Mouse (Mus musculus): ENCODE data around the gene Gabpb2. TPM values are rescaled to one million over a fixed set of nuclear protein-coding genes. Genes with fewer than 3 reads are reported as not detected.

Gene Gabpb2
- total RNA-seq (2021): 10 to 100 TPM; 10.9 to 11.8 TPM
- long read RNA-seq, experiment 1, partial matches to known transcripts: 0 of 4 reads
- long read RNA-seq, experiment 1, other reads (novel, unspliced or antisense): 4 of 4 reads
- long read RNA-seq, experiment 2, partial matches to known transcripts: 1 of 4 reads
- long read RNA-seq, experiment 2, other reads (novel, unspliced or antisense): 2 of 4 reads

DNA sequence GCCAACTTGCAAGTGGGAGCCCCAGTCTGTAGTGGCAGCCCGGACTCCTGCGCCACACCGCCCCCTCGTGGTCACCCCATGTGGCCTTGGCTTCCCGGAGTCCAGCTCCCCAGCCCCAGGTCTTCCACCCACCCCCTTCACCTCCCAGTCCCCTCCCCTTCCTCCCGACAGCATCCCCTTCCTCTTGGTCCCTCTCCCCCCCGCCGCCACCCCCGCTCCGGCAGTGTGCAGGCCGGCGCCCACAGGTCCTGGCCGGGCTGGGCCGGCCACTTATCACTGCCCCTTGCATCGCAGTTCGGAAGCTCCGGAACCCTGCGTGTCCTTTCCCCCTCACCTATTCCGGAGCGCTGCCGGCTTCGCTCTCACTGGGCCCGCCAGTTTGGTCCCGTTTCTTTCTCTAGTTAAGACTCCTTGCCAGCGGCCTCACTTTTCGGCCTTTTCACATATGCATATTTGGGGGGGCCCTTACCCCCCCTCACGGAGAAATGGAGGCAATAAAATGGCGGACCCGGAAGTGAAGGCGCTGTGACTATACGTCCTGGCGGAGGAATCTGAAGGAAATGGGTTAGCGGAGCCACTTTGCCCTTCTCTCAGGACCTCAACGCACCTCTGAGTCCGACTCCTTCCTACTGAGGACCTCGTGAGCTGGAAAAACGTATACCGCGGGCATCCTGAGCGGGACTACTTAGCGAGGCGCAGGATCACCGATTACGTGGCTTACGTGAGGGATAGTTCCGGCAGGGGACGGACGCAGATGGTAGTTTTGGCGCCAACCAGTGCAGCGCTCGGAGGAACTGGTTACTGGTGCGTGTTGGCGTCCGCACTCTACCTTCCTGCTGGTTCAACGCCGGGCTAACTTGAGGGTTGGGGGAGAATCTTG, at the start of gene Gabpb2:
TSS of gene Gabpb2 (minus strand) at position 662 of the 880 bp plus-strand sequence.
- peak; percentile 88 to 90 for DNase-seq (ENCODE audit: extremely low spot score in 1 of 2, low spot score in 2 of 2)
- intact Hi-C loops (cut with DNase I): loop anchor here (1.0 to 5.0 kb wide), 4 partner anchors 11 to 77 kb away; partner anchors contain the start of genes Cdc42se1 and Mindy1
- peak; percentile 88 for TF ChIP-seq CTCF (IDR thresholded peaks at IDR 0.05)

DNA sequence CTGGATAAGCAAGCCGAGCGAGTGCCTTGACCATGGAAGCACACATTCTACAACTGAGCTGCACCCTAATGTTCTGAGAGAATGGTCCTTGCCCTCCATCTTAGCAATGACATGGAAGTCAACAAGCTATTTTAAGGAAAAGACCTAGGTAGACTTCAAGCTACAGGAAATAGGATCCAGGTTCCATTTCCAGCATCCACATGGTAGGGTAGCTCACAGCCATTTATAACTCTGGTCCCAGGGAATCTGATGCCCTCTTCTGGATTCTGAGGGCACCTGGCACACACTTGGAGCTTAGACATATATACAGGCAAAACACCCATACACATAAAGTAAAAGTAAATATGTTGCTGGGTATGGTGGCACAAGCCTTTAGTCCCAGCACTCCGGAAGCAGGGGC, 48.3 kb upstream of the Gabpb2 start:
- DNase-seq (ENCODE audit: extremely low spot score in 1 of 2, low spot score in 2 of 2): no peak
- intact Hi-C loops (cut with DNase I): loop anchor here (5.0 kb wide), 1 partner anchor 39 kb away; the partner anchor contains the start of gene Cdc42se1
- TF ChIP-seq CTCF (IDR thresholded peaks at IDR 0.05): no peak
- Histone ChIP-seq H3K27ac (no peak overlapping the region), H3K4me3 (no peak overlapping the region)

More for the DNA sequence above, at the start of gene Gabpb2:
- Histone ChIP-seq H3K27ac (peak within 1 kb of the TSS; percentile 99), H3K4me3 (peak within 1 kb of the TSS; percentile 80)

DNA sequence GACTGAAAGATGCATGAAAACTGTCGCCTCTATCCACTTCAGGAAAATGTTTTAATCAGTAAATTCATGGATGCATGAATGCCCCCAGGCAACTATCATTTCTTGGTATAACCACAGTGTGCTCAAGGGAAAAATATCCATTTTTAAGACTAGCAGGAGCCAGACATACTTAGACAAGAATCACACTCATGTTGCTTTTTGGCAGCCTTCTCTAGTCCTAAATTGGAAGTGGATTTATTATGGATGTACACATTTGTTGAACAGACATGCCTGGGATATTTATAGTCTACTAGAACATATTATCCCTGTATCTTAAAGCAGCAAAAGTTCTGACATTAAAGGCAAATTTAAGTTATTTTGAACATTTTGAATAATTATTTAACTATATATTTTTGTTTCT, 47.0 kb upstream of the Gabpb2 start:
- no peak overlapping the region for H3K27ac ChIP-seq
- no peak overlapping the region for H3K4me3 ChIP-seq
- no peak for DNase-seq (ENCODE audit: extremely low spot score in 1 of 2, low spot score in 2 of 2)
- intact Hi-C loops (cut with DNase I): loop anchor here (5.0 kb wide), 2 partner anchors 37 to 47 kb away; partner anchors contain the start of genes Cdc42se1 and Gabpb2
- no peak for TF ChIP-seq CTCF (IDR thresholded peaks at IDR 0.05)

DNA sequence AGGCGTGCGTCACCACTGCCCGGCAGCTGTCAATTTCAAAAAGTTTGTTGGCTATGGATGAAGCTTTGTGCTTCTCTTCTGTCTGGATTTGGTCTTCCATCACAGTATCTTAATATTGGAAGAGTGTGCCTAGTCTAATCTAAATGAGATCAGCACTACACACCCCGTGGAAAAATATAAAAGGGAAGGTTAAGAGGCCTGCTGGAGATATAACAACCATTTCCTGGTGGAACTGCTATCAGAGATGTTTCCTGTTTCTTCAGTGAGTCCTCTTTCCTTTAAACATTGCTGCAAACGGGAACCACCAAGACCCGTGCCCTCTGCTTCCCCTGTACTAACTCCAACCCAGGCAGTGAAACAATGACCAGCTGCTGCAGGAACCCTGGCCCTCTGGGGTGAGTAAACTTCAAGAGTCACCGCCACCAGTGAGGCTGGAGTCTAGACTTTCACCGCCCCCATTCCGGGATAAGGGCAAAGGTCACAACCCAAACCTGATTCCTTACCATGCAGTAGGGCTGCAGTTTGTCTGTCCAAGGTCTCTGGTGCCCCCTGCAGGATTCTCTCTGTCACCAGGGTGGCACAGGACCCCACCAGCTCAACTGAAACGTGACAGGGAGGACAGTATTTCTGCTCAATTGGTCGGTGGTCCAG, 45.5 kb upstream of the Gabpb2 start:
- peak; percentile 69 for TF ChIP-seq CTCF (IDR thresholded peaks at IDR 0.05)
- Histone ChIP-seq H3K4me3 (no peak overlapping the region), H3K27ac (no peak overlapping the region)
- intact Hi-C loops (cut with DNase I): loop anchor here (2.0 to 5.0 kb wide), 2 partner anchors 46 to 120 kb away; partner anchors contain the start of genes Gabpb2 and Tnfaip8l2
- peak; percentile 50 to 60 for DNase-seq (ENCODE audit: extremely low spot score in 1 of 2, low spot score in 2 of 2)

DNA sequence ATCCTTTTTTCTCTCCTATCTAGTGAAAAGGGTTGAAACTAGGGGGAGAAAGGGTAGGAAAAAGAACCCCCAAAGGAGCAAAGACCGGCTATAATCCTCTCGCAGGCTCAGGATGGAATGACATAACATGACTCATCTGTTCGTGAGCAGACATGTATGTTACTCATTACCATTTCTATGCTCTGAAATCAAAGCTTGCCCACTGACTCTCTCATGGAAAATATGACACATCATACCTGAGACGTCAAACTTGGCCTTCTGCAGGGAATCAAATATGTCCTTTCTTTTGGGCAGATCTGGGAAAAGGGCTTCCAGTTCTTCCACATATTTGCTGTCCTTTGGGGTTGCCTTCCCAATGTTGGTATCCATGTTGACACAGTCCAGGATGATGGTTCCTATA, 44.3 kb upstream of the Gabpb2 start:
- no peak overlapping the region for H3K27ac ChIP-seq
- no peak for TF ChIP-seq CTCF (IDR thresholded peaks at IDR 0.05)
- no peak for DNase-seq (ENCODE audit: extremely low spot score in 1 of 2, low spot score in 2 of 2)
- H3K4me3 ChIP-seq: no peak overlapping the region
- intact Hi-C loops (cut with DNase I): loop anchor here (2.0 to 5.0 kb wide), 2 partner anchors 45 to 119 kb away; partner anchors contain the start of genes Gabpb2 and Tnfaip8l2

DNA sequence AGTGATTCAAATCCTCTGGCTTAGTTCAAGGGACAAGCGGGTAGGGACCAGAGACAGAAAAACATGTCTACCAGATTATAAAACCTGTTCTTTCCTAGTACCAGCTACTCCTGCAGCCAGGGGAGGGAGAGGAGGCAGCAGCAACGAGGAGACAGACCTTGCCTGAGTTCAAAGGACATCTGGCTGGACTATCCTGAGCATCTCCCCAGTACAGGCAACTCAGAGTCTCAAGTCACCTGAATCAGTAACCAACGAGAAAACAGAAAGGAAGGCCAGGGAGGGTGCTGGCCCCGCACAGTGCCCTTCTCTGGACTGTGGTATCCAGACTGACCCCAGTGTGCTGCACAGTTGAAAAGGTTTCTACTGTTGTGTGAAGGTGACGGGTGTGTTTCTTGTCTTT, 39.2 kb upstream of the Gabpb2 start:
- H3K4me3 ChIP-seq: no peak overlapping the region
- H3K27ac ChIP-seq: no peak overlapping the region
- TF ChIP-seq CTCF (IDR thresholded peaks at IDR 0.05): no peak
- intact Hi-C loops (cut with DNase I): no loop called here
- DNase-seq (ENCODE audit: extremely low spot score in 1 of 2, low spot score in 2 of 2): no peak

DNA sequence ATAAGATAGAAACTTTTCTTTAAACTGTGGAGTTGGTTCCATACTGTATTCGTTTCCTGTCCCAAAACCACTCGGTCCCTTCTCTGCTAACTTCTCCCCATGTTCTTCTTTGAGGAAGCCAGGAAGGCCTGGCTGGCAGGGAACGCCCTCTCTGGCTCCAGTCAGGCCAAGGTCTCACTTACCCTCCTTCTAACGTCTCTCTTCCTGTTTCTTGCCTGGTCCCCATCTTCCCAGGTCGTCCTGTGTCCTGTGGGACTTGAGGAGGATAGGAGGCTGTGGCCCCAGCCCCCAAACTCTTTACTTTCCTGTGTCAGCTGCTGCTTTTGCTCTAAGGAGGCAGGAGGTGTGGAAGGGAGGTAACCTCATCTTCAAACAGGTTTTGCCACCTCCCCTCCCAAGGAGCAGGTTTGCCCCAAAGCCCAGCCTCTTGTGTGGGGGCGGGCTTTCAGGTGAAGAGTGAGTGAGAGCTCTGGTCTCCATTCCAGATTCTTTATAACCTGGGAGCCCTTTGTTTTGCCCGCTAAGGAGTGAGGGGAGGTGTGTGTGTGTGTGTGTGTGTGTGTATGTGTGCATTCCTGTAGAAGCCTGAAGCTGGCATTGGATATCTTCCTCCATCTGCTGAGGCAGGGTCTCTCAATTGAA, 33.2 kb upstream of the Gabpb2 start, which contains the start of gene Bnipl:
TSS of gene Bnipl (minus strand) at position 411 of the 642 bp plus-strand sequence.
- no peak for TF ChIP-seq CTCF (IDR thresholded peaks at IDR 0.05)
- intact Hi-C loops (cut with DNase I): no loop called here
- Histone ChIP-seq H3K27ac (no peak within 1 kb of the TSS), H3K4me3 (no peak within 1 kb of the TSS)
- DNase-seq (ENCODE audit: extremely low spot score in 1 of 2, low spot score in 2 of 2): no peak

DNA sequence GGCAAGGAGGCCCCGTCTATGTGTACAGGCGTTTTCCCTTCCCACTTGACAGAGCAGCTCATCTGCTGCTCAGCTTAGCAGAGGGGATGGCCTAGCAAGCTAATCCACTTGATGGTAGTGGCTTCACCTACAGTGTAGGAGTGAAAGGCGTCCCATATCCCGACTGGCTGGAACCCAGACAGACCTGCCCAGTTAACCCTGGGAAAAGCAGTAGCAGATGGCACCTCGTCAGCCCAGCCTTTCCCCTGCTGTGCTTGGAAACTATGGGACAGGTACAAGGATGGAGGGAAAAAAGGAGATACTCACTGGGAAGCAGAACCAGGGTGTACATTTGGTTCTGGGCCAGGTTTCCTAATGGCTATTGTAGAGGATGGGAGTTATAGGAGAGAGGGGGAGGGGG, 32.6 kb upstream of the Gabpb2 start:
- no peak for TF ChIP-seq CTCF (IDR thresholded peaks at IDR 0.05)
- intact Hi-C loops (cut with DNase I): no loop called here
- no peak overlapping the region for H3K27ac ChIP-seq
- H3K4me3 ChIP-seq: no peak overlapping the region
- no peak for DNase-seq (ENCODE audit: extremely low spot score in 1 of 2, low spot score in 2 of 2)

DNA sequence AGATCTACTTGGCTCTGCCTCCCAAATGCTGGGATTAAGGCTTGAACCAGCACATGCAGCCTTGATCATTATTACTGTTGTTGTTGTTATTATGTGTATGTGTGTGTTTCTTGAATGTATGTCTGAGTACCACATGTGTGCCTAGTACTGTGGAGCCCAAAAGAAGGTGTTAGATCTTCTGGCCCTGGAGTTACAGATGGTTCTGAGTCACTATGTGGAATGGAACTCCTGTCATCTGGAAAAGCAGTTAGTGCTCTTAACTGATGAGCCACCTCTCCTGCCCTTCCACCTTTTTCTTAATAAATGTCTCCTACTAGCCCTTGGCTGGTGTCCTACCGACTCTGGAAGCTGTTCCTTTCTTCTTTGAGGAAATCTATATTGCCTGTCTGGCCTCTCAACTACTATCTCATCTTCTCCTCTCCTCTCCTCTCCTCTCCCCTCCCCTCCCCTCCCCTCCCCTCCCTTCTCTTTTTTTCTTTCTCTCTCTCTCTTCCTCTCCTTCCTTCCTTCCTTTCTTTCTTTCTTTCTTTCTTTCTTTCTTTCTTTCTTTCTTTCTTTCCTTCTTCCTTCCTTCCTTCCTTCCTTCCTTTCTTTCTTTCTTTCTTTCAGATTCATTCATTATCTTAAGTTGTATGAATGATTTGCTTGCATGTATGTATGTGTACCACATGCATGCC, 30.1 kb upstream of the Gabpb2 start:
- no peak overlapping the region for H3K4me3 ChIP-seq
- intact Hi-C loops (cut with DNase I): no loop called here
- TF ChIP-seq CTCF (IDR thresholded peaks at IDR 0.05): no peak
- no peak overlapping the region for H3K27ac ChIP-seq
- DNase-seq (ENCODE audit: extremely low spot score in 1 of 2, low spot score in 2 of 2): no peak

DNA sequence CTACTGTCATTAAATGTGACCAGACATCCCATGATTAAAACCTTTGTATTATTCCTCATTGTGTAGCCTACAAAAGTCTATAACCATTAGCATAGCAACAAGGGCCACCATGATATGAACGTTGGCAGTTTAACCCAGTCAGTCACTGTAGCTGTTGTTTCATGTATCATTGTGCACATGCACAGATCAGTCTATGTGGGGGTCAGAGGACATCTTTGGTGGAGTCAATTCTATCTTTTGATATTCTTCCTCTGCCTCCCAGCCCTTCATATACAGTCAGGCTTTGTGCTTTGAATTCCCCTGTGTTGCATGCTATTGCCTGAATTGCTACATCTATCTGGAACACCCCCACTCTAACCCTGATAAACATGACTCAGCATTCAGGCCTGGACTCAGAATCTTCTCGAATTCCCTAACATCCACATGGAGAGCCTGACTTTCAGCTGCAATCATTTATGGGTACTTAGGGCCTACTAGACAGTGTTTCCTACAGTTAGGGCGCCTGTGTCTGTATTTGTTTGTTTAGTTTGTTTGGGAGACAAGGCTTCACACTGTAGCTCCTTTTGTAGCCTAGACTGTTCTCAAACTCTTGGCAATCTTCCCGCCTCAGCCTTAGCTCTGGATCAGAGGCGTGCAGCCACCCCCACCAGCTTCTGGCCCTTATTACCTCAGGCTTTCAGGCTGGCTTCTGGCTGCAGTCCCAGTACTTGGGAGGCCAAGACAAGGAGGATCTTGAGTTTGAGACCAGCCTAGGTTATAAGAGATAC, 28.9 kb upstream of the Gabpb2 start:
- Histone ChIP-seq H3K27ac (no peak overlapping the region), H3K4me3 (no peak overlapping the region)
- no peak for TF ChIP-seq CTCF (IDR thresholded peaks at IDR 0.05)
- intact Hi-C loops (cut with DNase I): no loop called here
- DNase-seq (ENCODE audit: extremely low spot score in 1 of 2, low spot score in 2 of 2): peak; percentile 44
